Mouse (Mus musculus): ENCODE measurements at regions not wholly inside any gene's neighbourhood (a gene's known extent, or its start where the extent isn't known, plus 50 kb on each side); places are given as distances from the start of the nearest gene placed in this dataset.

DNA sequence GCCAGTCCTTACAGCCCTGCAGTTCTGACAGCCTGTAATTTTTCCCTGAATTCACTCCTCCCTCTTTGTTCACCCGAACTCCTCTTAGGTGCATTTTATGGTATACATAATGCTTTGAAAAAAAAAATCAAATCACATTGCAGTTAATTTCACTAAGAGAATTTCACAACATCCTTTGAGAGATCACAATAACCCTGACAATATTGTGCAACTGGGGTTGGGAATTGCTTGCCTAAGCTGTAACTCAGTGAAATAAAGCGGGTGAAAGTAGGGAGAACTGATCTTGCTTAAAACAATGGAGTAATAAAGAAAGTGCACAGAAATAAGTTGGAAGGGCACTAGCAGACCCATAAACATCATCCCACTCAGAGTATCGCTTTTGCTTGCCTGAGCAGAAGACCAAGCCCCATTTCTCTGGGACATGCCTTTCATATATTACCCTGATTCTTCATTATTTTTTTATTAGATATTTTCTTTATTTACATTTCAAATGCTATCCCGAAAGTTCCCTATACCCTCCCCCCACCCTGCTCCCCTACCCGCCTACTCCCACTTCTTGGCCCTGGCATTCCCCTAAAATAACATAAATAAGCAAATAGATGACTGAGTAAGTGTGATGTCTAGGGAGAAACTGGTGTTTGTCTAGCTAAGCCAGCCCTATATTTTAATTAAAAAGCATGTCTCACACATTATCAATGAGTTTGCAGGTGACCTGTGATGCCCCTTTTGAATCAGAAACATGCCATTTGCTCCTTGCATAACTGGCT lies 557.2 kb upstream of the Gm9747 start:
- TF ChIP-seq CTCF (IDR thresholded peaks at IDR 0.05; ENCODE audit: extremely low read depth, insufficient read depth, low read length) (no peak), POLR2A (IDR thresholded peaks at IDR 0.05; ENCODE audit: extremely low read depth, insufficient read depth, low read length) (no peak)

Measured in cortical plate, adult 2 months (tissue).